Mouse (Mus musculus) megakaryocyte progenitor cell, adult 5-6 weeks (primary cell): ENCODE results near the gene Vamp1. TPM values are rescaled to one million over a fixed set of nuclear protein-coding genes. Genes with fewer than 3 reads are reported as not detected.
A peak's percentile ranks its signal among the peaks of the same experiment; 100 is the strongest.

Experiments
- ATAC-seq: replicated peaks from 2 replicates; pipeline ENCODE4 v1.8.0; 2016; ENCODE audit warnings: mild to moderate bottlenecking, moderate TSS enrichment, inconsistent platforms; ENCODE audit not compliant: poor library complexity
- total RNA-seq, 2 experiments: library from RNA; stranded (forward) in 1 of 2; stranded (reverse) in 1 of 2; fragments of 157-497, 149-512 nt in 1 of 2; fragments of 200-1000 nt in 1 of 2; gene quantifications; 2 replicates each; pipeline versions ENCODE4 v1.2.3 to v1.2.4; 2015 to 2017

Gene Vamp1
- total RNA-seq, 2 experiments from 2014 or later, result 6.2 to 15.5 TPM

GRCm38 (mm10) chr6:125212621-125213020 lies 2.7 kb upstream of the Vamp1 start:
- no peak for ATAC-seq

GRCm38 (mm10) chr6:125213129-125213528 lies 2.2 kb upstream of the Vamp1 start:
- no peak for ATAC-seq

GRCm38 (mm10) chr6:125213715-125214114 lies 1.6 kb upstream of the Vamp1 start:
- ATAC-seq, result no peak

GRCm38 (mm10) chr6:125216898-125217297 lies 1.5 kb downstream of the Vamp1 start:
- no peak for ATAC-seq

- ATAC-seq, result no peak
Observed at GRCm38 (mm10) chr6:125217899-125218298, 2.5 kb downstream of the Vamp1 start.

GRCm38 (mm10) chr6:125218963-125219362 lies 3.6 kb downstream of the Vamp1 start:
- ATAC-seq, result peak; percentile 38

GRCm38 (mm10) chr6:125221115-125221745 lies 5.9 kb downstream of the Vamp1 start:
- no peak for ATAC-seq

GRCm38 (mm10) chr6:125222146-125222545 lies 6.8 kb downstream of the Vamp1 start:
- no peak for ATAC-seq

- ATAC-seq, result no peak
Observed at GRCm38 (mm10) chr6:125222577-125222976, 7.2 kb downstream of the Vamp1 start.

- ATAC-seq, result peak; percentile 83
Observed at GRCm38 (mm10) chr6:125225518-125226115, 10.3 kb downstream of the Vamp1 start.

- ATAC-seq, result no peak
Observed at GRCm38 (mm10) chr6:125230571-125230970, 15.2 kb downstream of the Vamp1 start.

- ATAC-seq, result peak; percentile 69
Observed at GRCm38 (mm10) chr6:125231117-125232044, 16.0 kb downstream of the Vamp1 start, which contains the start of gene Tapbpl. Gene Tapbpl, minus strand, starts transcription at chr6:125231860.

GRCm38 (mm10) chr6:125232045-125232437 lies 16.7 kb downstream of the Vamp1 start:
- ATAC-seq, result peak; percentile 27; the same call in 1 of the 2 replicates

GRCm38 (mm10) chr6:125232516-125232915 lies 17.2 kb downstream of the Vamp1 start:
- peak; percentile 16; the same call in 1 of the 2 replicates for ATAC-seq

- ATAC-seq, result no peak
Observed at GRCm38 (mm10) chr6:125233816-125234519, 18.6 kb downstream of the Vamp1 start.

GRCm38 (mm10) chr6:125234520-125234828 lies 19.1 kb downstream of the Vamp1 start:
- ATAC-seq, result no peak

GRCm38 (mm10) chr6:125236341-125236740 lies 21.0 kb downstream of the Vamp1 start:
- no peak for ATAC-seq

GRCm38 (mm10) chr6:125236782-125237181 lies 21.4 kb downstream of the Vamp1 start, which contains the start of gene Cd27:
Gene Cd27, minus strand, starts transcription at chr6:125237010.
- ATAC-seq, result peak; percentile 8; the same call in 1 of the 2 replicates

- peak; percentile 16; the same call in 1 of the 2 replicates for ATAC-seq
Observed at GRCm38 (mm10) chr6:125237421-125237820, 22.1 kb downstream of the Vamp1 start.

- peak; percentile 24; the same call in 1 of the 2 replicates for ATAC-seq
Observed at GRCm38 (mm10) chr6:125238396-125238795, 23.0 kb downstream of the Vamp1 start.

GRCm38 (mm10) chr6:125239547-125239946 lies 24.2 kb downstream of the Vamp1 start:
- ATAC-seq, result no peak
